Mouse (Mus musculus): ENCODE measurements around the gene Arhgap6.

DNA sequence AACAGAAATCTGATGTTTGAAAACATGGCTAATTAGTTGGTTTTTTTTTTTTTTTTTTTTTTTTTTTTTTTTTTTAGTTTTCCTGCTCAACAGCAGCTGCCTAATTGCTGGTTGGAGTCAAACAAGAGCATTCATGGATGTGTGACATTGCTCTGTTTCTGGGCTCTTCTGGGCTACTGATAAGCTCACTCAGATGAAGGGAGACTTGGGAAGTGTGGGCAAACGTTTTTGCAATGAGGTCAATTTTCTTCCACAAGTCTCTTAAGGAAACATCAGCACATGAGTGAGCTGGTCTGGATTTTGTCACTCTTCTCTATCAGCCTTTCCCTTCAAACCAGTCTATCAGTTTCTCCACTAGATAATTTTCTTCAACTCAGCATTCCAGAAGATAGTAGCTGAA is 79.8 kb downstream of the Arhgap6 start:
- TF ChIP-seq GATA1 (IDR thresholded peaks at IDR 0.05; ENCODE audit: borderline replicate concordance, low read length) (no peak), FLI1 (IDR thresholded peaks at IDR 0.05; ENCODE audit: low read length) (no peak)
